Mouse (Mus musculus) megakaryocyte progenitor cell, adult 5-6 weeks (primary cell): ENCODE results near the gene Ulk3. TPM values are rescaled to one million over a fixed set of nuclear protein-coding genes. Genes with fewer than 3 reads are reported as not detected.

Experiments
- ATAC-seq: replicated peaks from 2 replicates; pipeline ENCODE4 v1.8.0; 2016; ENCODE audit warnings: mild to moderate bottlenecking, moderate TSS enrichment, inconsistent platforms; ENCODE audit not compliant: poor library complexity
- total RNA-seq, 2 experiments: library from RNA; stranded (forward) in 1 of 2; stranded (reverse) in 1 of 2; fragments of 157-497, 149-512 nt in 1 of 2; fragments of 200-1000 nt in 1 of 2; gene quantifications; 2 replicates each; pipeline versions ENCODE4 v1.2.3 to v1.2.4; 2015 to 2017

The Ulk3 gene
- total RNA-seq, 2 experiments from 2014 or later, result 1.8 to 4.0 TPM

- ATAC-seq, result no peak
These were observed 24.7 kb downstream of the Ulk3 start for GRCm38 (mm10) chr9:57613975-57614374.

DNA sequence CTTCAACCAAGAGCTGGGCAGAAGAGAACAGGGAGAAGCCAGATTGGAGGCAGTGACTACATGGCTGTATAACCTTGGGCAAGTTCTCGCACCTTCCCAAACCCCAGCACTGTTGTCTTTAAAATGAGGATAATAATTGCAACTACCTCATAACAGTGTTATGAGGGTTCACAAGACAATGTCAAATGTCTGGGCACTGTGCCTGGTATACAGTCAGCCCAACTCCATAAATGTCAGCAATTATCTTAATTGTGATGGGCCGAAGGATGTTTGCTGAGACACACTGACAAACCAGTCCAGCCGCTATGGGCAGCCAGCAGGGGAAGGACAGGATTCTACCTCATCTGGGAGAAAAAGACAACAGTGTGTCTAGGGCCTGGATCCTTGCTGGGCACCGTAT lies 25.5 kb downstream of the Ulk3 start:
- ATAC-seq, result no peak

DNA sequence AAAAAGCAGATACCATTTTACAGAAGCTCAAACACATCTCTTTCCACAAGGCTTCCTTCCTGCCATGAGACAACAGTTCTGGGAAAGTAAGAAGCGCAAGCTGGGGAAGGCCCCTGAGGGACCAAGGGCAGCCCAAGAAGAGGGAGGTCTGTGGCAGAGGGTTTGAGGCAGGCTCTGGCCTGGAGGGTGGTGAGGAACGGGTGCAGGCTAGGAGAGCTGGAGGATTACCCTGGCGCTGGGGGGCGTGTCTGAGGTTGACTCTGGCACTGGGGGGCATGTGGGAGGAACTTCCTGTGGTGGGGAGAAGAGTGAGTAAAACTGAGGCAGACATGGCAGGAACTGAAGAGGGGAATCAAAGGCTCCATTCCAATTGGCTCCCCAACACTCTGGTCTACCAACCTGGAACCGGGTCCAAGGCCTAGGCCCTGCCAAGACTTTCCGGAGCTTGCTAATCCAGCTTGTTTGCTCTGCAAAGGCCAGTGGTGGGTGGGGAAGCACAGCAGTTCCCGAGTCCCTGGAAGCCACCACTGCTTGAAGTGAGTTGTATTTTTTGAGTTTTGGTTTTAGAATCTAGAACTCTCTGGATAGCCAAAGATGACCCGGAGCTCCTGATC lies 28.4 kb downstream of the Ulk3 start:
- peak; percentile 23 for ATAC-seq

- ATAC-seq, result no peak
These were observed 29.6 kb downstream of the Ulk3 start for GRCm38 (mm10) chr9:57618854-57619253.

- ATAC-seq, result no peak
These were observed 31.4 kb downstream of the Ulk3 start, which contains the start of gene Lman1l for GRCm38 (mm10) chr9:57620674-57621073. Lman1l (minus strand) TSS chr9:57620774.

DNA sequence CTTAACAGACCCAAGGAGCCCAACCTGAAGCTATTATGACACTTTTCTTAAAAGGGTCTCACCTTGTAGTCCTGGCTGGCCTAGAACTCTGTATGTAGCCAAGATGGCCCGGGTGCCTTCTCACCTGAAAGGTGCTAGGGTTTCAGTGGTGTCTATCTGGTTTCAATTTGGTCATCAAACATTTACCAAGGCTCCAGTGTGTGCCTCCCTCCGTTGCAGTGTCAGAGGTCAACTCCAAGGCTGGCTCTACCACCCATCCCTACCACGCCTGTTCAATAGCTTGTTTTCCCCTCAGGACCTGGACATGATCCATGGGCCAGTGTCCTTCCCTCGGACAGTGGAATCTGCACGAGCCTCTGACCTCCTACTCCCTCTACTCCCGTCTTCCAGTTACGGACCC lies 35.0 kb downstream of the Ulk3 start:
- ATAC-seq, result no peak

- ATAC-seq, result no peak
These were observed 36.6 kb downstream of the Ulk3 start for GRCm38 (mm10) chr9:57625674-57626500.

DNA sequence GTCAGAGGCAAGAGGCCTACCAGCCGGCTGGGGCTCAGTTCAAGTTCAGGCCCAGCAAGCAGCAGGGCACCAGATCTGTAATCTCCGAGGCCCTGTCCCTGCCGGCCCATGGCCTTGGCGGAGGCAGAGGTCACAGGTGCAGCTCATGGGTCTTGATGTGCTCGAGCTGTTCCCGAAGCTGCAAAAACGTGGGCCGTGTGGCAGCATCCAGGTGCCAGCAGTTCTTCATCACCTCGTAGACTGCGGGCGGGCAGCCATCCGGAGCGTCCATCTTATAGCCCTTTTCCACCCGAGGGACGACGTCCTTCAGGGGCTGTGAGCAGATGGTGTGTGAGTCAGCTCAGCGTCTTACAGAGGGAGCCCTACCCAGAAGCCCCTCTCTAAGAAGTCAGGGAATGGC lies 37.9 kb downstream of the Ulk3 start:
- ATAC-seq, result no peak

GRCm38 (mm10) chr9:57627892-57628291 lies 38.6 kb downstream of the Ulk3 start:
- ATAC-seq, result no peak

DNA sequence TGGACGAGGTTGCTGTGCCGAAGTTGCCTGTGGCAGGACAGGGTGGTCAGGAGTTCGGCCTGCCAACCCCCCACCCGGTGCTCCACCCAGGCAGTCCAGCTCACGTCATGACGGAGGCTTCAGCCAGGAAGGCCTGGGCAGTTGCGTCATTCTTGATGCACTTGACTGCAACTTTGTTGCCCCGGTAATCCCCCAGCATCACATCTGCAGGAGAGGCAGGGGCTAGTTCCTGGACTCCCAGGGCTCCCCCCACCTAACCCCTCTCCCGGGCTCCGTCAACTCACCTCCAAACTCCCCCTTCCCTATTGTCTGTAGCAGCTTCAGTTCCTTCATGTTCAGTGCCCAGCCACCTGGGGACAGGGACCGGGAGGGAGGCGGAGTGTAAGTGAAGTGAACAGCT lies 39.5 kb downstream of the Ulk3 start:
- ATAC-seq, result no peak

DNA sequence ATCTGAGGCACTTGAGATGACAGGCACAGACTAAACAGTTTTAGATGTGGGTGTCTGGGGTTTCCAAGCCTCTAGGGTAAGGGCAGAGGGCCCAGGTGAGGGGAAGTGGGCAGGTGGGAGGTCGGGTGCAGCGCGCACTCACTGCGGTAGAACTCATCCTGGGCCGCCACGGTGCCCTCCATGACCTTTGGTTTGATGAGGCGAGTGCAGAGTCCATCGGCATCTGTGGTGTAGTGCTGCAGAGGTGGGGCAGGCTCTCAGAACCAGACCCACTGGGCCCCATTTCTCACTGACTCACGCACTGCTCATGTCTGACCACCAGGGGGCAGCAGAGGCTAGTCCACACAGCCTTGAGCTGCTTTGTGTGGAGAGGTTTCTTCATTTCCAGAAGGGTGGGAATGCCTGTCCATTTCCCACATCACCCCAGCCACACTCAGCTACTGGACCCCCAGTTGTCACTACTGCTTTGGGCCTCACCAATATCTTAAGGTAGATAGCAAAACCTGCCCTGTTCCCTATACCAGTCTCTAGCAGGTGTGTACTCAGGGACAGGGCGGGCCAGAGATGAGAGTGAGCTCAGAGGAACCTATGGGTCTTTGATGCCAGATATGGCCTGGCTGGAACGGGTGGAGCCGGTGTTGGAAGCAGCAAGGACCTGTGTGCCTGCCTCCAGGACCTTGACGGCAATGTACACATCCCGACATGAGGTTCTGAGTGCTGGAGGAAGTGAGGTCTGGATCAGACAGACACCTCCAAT lies 40.0 kb downstream of the Ulk3 start:
- peak; percentile 64 for ATAC-seq

DNA sequence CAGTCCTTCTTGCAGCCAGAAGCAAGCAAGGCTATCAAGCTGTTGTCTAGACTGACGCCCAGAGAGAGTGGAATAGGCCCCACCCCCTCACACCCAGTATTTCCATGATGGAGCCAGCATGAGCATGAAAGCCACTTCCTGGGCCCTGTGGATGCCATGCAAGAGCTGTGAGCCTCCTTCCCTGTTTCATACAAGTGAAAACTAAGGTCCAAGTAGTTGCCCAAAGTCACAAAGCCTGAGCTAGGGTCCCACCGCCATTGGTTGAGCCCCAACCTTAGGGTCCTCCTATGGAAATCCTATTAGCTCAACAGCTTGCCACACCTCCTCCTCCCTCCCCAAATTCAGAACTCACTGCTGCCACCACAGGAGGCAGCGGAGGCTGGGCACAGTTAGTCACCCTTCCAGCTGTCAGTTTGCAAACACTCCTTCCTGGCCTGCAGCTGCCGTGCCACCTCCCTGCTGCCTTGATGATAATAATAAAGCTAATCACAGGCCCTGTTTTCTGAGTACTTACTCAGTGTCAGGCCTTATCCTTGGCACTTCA lies 44.3 kb downstream of the Ulk3 start:
- peak; percentile 68 for ATAC-seq

DNA sequence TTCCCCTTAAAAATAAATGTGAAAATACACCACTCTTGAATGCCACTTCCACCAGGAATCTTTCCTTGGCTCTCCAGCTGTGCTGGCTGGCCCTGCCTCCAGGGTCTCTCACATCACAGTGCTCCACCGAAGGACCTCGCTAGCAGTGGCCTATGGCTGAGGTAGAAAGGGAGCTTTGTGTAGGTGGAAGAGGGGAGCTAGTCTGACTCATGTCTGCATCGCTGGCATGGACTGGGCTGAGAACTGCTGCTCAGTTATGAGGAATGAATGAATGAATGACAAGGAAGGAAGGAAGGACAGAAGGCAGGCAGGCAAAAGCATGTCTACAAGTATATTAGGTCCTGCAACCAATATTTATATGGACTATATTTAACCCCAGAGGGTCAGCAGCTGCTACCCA lies 48.0 kb downstream of the Ulk3 start:
- ATAC-seq, result no peak

- ATAC-seq, result peak; percentile 21
These were observed 48.6 kb downstream of the Ulk3 start for GRCm38 (mm10) chr9:57637741-57638322.

- peak; percentile 62 for ATAC-seq
These were observed 49.6 kb downstream of the Ulk3 start for GRCm38 (mm10) chr9:57638651-57639459.

- no peak for ATAC-seq
These were observed 50.5 kb downstream of the Ulk3 start for GRCm38 (mm10) chr9:57639661-57640328.

DNA sequence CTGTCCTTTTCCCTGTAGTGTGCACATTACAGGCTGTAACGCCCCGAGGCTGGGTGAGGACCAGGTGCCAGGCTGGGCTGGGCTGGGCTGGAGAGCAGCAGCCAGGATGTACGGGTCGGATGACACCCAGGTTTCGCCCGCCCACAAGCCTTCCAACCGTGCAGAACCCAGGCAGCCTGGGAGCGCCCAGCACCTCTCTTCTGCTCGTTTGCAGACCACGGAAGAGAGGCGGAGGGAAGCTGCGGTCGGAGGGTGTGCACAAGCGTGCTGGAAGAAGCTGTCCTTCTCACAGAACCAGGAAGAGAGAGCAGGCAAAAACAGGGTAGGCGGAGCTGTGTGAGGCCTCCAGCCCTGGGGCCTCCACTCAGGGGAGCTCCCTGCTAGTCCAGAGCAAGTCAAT lies 51.1 kb downstream of the Ulk3 start:
- peak; percentile 62 for ATAC-seq

GRCm38 (mm10) chr9:57641022-57641421 lies 51.8 kb downstream of the Ulk3 start:
- ATAC-seq, result no peak

- ATAC-seq, result no peak
These were observed 52.7 kb downstream of the Ulk3 start for GRCm38 (mm10) chr9:57641775-57642550.
